Mouse (Mus musculus): ENCODE results near the gene Tlr8.

Gene Tlr8

GRCm38 (mm10) chrX:167201365-167201764, 62.8 kb downstream of the Tlr8 start:
- DNase-seq: no peak

GRCm38 (mm10) chrX:167195228-167195649, 68.9 kb downstream of the Tlr8 start:
- DNase-seq: no peak

Measured in thymus, postnatal 25 days (tissue).